Mouse (Mus musculus) hindlimb bud, embryonic 11.5 days (tissue): ENCODE results near the gene Itpkb.

ENCODE experiments used
- DNase-seq: peaks from one replicate; pipeline ENCODE4 v3.0.0-alpha.2; 2012; ENCODE audit warnings: low read depth, low spot score; ENCODE audit errors: extremely low spot score

The Itpkb gene

DNA sequence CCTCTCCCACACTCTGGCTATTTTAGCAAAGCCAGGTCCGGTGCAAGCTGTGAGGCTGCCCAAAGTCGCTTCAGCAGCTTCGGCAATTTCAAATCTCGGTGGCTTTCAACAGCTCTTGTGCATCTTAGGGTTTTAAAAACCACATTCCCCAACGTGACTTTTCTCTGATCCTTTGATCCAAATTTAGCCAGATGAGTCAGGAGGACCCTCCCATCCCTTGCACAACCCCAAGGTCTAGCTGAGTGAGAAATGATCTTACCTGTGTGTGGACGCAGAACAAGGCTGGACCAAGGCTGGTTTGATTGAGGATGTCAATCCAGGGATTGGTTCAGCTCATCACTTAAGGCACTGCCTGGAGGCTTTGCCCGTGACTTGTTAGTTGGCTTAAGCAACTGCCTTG lies 80.0 kb downstream of the Itpkb start:
- no peak for DNase-seq

DNA sequence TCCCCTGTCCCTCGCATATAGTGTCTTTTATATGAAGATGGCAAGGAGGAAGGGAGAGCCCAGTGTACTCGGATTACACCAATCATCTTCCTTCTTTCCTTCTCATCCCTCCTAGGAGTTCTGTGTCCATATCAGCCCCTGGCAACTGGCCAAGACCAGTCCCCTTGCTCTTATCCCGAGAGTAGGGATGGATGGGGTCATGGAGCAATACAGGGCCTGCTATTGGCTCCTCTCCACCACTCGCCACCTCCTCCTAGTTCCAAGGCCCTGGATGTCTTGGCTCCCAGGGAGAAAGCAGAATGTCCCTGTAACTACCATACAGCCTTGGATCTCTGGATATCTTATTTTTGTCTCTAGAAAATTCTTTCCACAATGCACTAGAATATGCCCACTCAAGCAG lies 84.8 kb downstream of the Itpkb start:
- DNase-seq: no peak

DNA sequence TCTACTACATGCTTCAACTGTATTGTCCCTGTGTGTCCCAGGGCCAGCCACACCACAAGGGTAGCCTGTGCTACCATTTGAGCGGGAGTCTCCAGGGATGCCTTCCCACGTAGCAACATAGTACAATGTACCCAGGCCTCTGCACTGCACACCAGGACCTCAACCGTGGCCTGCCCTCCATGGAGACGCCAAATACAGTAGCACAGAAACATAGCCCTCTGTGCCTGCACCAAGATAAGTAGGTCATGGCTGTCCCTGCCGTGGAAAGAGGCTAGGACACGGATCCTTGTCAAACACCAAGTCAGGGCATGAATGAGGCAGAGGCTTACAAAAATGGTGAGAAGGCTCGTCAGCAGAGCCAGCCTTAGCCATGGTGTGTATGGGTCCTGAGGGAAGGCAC lies 85.6 kb downstream of the Itpkb start:
- DNase-seq: no peak

DNA sequence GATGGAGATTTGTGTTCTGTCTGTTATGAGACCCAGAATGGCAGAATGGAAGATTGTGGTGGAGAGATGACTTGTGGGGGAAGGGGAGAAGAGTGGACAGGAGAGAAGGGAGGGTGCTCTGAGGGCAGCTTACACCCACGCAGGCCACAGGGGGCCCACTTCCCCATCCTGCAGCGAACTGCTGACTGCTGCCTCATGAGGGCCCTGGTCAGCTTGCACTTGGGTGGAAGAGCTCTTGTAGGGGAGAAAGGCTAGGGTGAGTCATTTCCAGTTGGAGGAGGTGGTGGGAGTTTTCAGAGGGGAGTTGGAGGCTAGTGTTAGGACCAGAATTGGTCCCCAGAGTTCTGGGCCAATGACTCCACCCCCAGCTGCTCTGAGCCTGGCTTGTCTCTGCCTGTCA lies 86.8 kb downstream of the Itpkb start:
- DNase-seq: no peak

DNA sequence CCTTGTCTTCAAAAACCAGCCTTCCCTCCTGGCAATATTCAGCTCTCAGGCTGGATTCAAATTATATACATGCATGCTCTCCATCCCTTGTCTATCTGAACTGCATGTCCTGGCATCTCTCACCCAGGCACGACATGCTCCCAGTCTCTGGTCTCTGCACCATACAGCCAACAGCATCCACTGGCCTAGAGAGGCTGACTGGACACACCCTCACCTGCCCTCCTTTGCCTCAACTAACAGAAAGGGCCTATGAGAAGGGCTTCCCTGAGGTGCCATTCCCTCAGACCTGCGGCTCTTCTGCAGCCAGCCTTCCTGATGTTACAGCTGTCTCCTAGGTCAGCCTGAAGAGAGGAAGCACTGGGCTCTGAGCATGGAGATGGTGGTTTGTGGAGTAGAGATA lies 88.8 kb downstream of the Itpkb start:
- no peak for DNase-seq

DNA sequence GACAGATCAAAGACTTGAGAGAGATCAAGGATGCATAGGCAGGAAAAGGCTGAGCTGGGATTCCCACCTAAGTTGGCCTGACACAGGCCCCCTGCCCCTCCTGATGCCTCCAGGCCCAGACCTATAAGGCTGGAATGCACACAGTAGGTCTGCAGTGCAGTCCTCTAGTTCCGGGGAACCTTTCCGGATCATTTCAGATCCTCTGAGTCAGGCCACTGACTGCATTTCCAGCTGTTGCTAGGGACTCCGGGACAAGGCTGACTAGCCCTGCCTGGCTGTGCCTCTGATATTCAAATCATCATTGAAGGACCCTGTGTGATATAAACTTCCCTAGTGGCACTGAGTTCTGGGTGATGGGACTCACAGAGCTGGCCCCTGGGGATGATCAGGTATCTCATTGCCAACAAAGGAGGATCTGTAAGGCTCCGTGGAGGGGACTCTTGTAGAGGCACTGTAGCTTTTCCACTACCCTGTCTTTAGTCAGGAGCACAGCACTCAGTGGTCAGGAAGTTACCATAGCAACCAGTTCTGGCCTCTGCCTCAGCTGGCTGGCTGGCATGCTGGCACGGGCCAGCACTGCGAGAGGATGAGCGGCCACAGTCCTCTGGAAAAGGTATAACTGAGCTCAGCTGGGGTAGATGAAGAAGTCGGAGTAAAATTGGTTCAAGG lies 90.3 kb downstream of the Itpkb start:
- no peak for DNase-seq

DNA sequence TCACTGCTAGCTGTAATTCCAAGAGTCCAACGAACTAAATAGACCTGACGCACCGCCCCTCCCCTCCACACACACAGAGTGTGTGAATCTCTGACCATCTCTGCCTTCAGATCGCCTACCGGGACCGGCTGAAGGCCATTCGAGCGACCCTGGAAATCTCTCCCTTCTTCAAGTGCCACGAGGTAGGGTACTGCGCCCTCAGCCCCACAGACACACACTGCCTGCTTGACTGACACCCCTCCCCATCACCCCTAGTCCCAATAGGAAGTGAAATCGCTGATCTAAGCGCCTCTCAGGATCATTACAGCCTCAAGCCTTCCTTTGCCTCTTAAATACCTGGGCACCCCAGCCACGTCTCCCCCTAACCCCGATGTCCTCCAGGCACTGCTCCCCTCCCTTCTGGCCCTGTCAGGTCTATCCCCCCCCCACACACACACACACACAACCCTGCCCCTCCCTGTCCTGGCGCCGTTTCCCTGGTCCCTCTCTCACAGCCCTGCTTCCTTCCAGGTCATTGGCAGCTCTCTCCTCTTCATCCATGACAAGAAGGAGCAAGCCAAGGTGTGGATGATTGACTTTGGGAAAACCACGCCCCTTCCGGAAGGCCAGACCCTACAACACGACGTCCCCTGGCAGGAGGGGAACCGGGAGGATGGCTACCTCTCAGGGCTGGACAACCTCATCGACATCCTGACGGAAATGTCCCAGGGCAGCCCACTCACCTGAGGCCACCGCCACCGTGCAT lies 91.1 kb downstream of the Itpkb start:
- DNase-seq: no peak

DNA sequence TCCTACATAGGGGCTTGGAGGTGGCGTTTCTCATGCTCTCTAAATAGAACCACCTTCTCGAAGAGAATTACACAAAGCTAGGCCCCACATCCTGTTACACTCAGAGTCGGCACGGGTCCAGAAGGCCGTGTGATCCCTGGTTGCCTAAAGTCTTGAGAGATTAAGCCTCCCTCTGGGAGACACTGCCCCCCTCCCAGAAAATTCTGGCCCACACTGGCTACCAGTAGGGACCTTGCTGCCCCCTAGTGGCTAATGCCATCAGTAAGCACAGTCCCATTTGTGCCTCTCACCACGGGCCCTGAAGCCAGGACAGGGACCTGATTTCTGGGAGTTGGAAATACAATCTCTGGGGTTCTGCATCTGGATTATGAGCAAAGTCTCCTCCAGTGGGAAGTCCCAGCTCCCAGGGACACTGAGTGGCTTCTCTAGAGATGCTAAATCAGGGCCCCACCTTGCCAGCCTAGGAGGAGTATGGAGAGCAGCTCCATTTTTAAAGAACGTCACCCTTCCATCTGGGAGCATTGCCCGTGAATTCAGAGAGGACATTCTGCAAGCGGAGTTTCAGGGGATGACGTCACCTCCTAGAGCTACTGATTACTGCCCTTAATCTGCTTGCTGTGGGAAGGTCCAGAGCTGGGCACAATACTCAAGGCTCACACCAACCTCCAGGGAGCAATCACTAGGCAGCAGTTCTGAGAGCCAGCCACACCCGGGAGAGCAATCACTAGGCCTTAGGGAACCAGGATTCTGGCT lies 92.0 kb downstream of the Itpkb start:
- DNase-seq: no peak

DNA sequence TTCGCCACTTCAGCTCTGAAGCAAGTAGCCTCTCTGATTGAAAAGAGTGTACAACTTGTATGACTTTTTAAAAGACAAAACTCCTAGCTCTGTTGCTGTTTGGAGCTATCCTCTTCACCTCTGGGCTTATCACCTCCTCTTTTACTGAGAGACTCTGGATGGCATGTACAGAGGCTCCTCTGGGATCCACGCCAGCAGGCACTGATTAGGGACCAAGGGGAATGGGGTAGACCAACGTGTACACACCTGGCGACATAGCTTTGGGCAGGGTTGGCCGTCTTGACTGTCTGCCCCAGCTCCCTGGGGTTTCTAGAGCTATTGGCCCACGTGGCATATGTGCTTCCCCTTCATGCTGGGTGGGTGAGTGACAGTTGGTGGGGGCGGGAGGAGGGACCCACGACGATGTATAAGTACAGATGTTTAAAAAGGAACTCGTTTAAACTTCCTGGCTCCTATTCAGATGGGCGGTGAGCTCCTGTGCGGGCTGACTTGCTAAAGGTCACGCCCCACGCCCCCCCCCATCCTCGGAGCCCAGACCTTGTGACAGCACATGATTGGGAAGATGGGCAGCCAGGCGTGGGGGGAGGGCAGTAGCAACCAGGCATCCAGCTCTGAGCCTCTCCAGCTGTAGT lies 92.8 kb downstream of the Itpkb start:
- no peak for DNase-seq

DNA sequence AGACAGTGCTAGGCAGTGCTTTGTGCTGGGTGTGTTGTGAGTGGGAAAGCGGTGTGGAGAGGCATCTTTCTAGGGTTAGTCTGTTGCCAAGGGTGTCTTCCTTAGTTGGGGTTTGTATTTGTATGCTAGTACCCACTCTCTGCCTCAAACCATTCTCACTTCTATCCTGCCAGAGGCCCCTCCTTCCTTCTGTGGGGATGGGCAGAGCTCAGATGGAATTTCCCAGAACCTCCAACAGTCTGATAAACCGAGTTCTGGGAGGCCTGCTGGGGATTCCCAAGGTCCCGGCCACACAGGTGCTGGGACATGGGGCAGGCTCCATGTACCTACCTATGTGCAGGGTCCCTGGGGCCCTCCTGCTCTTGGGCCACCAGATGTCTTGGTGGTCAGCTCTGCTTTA lies 93.6 kb downstream of the Itpkb start:
- DNase-seq: no peak

DNA sequence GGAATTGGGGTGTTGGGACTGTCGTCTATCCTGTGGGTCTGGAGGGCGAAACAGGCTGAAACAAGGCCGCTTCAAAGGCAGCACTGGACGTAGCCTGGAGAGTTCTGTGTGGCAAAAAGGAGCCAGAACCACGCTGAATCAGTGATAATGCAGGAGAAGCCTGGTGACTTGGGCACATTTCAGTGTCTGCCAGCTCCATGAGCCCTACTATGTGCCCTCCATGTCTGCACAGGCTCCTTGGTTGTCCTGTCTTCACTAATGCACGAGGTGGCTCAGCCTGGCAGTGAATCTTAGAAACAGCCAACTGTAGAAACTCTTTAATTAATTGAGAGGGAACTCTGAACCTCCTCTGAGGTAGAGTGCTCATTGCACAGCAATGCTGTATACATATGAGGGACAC lies 96.1 kb downstream of the Itpkb start:
- DNase-seq: no peak

DNA sequence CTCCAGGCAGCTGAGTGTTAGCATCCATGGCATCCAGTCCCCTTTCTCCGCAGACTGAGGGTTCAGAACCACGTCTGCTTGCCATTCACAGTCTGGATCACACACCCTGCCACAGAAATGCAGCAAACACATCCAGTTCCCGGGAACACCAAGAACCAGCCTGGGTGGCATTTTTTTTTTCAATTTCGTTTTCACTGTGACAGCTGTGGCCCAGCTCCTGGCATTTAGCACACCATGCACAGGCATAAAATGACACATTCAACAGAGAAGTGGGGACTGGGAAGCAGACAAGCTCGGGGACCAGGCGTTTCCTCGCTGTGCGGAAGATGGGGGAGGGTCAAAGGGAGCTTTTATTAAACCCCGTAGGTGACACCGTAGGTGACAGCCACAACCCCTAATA lies 97.4 kb downstream of the Itpkb start:
- DNase-seq: no peak

DNA sequence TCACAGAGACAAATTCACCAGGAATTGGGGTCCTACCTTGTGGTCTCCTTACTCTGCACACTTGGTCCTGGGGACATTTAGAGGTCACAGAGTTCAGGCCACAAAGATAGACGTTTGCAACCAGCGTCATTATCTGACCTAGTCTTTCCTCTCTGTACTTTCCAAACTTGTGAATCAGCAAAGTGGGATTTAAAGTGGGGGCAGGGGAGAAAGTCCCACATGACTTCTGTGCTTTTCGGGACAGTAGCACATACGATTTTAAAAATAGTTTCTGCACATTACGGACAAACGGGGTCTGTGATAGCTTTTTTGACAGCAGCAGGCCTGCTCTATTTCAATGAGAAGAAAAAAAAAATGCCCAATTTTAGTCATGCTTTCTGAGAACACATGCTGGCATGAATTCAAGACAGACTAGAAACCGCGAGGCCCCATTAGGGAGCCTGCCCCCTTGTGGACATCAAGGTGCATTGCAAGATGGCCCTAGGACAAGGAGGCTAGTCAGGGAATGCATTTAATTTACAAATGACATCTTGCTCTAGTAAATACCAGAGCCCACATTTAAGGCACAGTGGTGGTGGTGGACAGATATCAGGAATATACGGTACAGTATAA lies 97.9 kb downstream of the Itpkb start:
- no peak for DNase-seq

DNA sequence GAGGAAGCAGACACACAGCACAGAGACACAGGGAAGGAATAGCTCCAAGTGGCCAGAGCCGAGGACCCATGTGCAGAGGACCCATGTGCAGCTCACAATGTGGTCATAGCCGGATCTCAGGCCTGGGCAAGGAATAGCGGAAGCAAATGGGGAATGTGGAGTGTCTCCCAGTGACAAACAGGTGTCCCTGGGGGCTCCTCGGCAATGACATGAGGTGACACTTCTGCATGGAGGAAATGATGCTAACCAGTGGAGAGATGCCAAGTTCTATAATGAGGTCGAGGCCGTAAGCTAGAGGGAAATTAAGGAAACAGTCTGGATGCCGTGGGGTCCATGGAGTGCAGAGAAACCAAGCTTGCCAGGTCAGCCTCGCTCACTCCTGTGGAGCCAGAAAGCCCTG lies 98.6 kb downstream of the Itpkb start:
- no peak for DNase-seq

DNA sequence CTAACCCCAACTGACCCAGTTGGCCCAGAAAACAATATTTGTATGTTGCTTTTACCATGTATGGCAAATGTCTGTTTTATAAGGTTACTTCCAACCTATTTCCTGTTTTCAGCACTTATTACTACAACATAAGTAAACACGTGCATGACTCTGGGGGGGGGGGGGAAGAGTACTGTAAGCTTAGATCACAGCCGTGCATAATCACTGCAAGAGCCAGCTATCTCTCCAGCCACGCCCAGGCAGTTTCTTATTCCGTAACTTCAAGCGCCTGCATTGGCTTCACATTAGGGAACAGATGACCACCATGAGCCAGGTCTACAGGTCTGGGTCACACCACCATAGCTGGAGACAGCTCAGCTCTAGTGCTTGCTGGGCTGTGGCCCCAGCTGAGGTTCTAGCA lies 99.5 kb downstream of the Itpkb start:
- no peak for DNase-seq

DNA sequence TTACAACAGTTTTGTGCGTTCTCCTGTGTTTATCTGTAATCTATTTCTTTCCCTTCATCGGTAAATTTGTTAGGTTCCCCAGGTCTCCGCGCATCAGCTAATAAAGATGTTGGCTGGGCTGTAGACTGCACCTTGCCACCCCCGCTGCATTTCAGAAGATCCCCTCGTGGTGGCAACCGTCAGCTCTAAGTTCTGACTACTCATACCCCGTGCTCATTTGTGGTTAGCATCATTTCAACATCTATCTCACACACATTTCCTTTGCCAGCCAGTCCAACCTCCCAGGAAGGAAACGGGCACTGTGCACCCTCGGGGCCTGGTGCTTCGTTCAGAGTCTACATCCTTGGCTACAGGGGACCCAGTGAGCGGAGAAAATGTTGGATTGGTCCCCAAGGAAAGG lies 101.5 kb downstream of the Itpkb start:
- no peak for DNase-seq

DNA sequence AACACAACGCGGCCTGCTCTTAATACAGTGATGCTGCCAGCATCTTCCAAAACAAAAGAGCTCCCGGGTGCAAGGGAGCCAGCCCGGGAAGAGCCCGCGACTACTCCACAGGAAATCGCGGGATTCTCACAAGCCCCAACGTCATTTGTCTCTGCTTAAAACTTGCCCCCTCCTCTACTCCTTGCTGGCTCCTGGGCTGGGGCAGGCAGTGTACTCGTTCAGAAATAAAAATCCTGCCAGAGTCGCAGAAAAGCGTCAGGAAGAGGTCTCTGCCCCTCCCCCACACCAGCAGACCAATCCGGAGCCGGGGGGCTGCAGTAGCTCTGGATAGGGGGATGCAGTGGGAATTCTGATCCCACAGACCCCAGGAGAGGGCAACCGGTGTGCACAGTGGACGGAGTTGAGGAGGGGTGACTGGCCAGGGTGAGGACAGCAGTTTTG lies 102.8 kb downstream of the Itpkb start:
- peak; percentile 18 for DNase-seq

DNA sequence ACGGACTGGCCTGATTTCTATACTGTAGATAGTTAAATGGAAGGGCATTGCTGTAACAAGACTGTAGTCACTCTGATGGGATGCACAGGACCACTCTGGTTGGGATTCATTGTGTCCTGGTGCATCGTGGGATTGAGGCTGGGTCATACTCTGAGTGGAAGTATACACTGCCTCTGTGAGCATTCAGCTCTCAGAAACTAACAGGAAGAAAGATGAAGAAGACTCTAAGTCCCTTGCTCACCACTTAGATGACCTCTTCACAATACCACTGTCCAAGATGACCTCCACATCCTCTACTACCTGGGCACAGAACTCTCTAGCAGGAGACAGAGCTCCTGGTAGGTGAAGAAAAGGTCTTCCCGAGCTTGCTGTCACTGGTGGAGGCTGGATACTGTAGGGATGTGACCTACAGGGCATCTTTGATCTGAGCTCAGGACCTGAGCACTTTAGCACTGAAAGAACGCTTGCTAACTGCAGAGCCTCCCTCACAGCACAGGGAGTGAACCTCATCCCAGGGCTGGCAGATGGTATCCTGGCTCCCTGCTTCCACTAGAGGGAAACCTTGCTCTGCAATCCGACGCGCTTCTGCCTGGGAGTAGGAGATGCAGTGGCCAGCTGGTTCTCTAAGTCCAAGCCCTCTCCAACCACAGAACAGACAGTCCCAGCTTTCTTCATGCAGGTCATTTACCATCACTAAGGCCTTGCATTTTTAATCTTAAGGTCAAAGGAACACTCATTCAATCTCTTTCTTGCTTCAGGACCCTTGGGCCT lies 103.7 kb downstream of the Itpkb start:
- peak; percentile 64 for DNase-seq

DNA sequence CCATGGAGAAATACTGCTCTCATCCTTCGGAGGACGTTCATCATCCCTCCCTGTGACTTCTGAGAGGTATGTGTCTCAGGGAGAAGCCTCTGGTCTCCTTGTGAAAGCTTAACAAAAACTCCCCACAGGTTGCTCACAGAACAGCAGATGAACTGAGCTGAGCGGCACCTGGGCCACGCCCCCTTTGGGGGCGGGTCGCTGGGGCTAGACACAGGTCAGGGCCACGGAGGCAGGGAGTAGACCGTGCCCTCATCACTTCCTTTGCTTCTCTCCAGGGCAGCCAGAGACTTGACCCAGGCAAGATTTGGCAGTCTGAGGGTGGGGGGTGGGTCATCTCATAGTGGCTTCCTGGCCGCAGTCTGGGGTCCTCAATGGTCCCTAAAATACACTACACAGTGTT lies 104.6 kb downstream of the Itpkb start:
- no peak for DNase-seq

DNA sequence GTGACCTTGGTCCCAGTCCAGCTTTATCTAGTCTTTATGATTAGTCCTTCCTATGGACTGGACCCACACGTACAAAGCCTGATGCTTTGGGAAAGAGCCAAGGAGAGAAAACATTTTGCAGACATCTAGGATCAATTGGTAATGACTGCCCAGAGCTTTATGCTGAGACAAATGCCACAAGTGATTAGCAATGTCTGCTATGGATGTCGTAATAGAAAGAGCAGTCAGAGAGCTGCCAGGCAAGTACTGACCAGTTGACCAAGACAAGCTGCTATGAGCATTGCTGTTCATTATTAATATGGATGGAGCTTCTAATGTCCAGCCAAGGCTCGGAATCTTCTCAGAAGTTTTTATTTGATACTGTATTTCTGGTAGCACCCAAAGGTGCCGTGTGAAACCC lies 109.2 kb downstream of the Itpkb start:
- DNase-seq: no peak
